Mouse (Mus musculus): ENCODE data around the gene Tmem95. TPM values are rescaled to one million over a fixed set of nuclear protein-coding genes. Genes with fewer than 3 reads are reported as not detected.

Gene Tmem95
- total and polyA plus RNA-seq, 3 experiments = not detected

GRCm38 (mm10) chr11:69828832-69829231 is 49.0 kb downstream of the Tmem95 start:
- DNase-seq = no peak
- WGBS = 91% methylated on average over 5 of the region's 5 CpGs
- no peaks in the 10 kb centered on the region; the same call in 1 of the 2 replicates for H3K27me3 ChIP-seq (ENCODE audit: control insufficient read depth, insufficient read depth, low read length)
- no peak overlapping the region for H3K9ac ChIP-seq (ENCODE audit: low read depth, low read length)
- H3K27ac ChIP-seq = no peak overlapping the region
- H3K79me2 ChIP-seq (replicated peaks; ENCODE audit: control insufficient read depth, insufficient read depth, low read length) = no peaks in the 10 kb centered on the region
- TF ChIP-seq EP300 (IDR thresholded peaks at IDR 0.05; ENCODE audit: insufficient read depth, low read depth, low read length) = no peak
- no peak for TF ChIP-seq POLR2A (IDR thresholded peaks at IDR 0.05; ENCODE audit: insufficient read depth, low read depth, low read length)
- no peak for TF ChIP-seq CTCF (IDR thresholded peaks at IDR 0.05)
- H3K36me3 ChIP-seq (ENCODE audit: control insufficient read depth, insufficient read depth, low read length) = no peaks in the 10 kb centered on the region
- no peak overlapping the region for H3K4me3 ChIP-seq
- H3K4me1 ChIP-seq (ENCODE audit: control insufficient read depth, insufficient read depth, low read length) = no peaks in the 10 kb centered on the region
- intact Hi-C loops (cut with DNase I) = no loop called here

Small RNA genes within 50 kb of the gene (microRNA-seq; reads per million reads assigned to microRNA genes)
- 0 to 0.56 reads per million in 2 experiments for gene Mir6924

Other genes with a start within 250 kb of the Tmem95 start
Only the 30 nearest of the 40 such genes appear.
- 10 to 100 TPM; 25.3 to 30.4 TPM for gene Polr2a, start 119.4 kb downstream of the Tmem95 start, total RNA-seq (2021)
- 15.6 and 20.2 TPM in 2 replicates for gene Polr2a, start 119.4 kb downstream of the Tmem95 start, polyA plus RNA-seq (2012; rRNA removed)
- not detected for gene Slc35g3, start 116.0 kb downstream of the Tmem95 start, total RNA-seq (2021)
- 0.35 TPM in 1 of 2 replicates, not detected in the other for gene Slc35g3, start 116.0 kb downstream of the Tmem95 start, polyA plus RNA-seq (2012; rRNA removed)
- gene Zbtb4, start 112.1 kb downstream of the Tmem95 start, total RNA-seq (2021) = 10 to 100 TPM; 42.9 to 47.9 TPM
- gene Zbtb4, start 112.1 kb downstream of the Tmem95 start, polyA plus RNA-seq (2012; rRNA removed) = 19.8 and 25.4 TPM in 2 replicates
- 1 to 10 TPM; 4.1 TPM for gene Chrnb1, start 82.1 kb downstream of the Tmem95 start, total RNA-seq (2021)
- gene Chrnb1, start 82.1 kb downstream of the Tmem95 start, polyA plus RNA-seq (2012; rRNA removed) = 10.3 and 16.4 TPM in 2 replicates
- gene Fgf11, start 76.2 kb downstream of the Tmem95 start, total RNA-seq (2021) = 1 to 10 TPM; 1.9 to 2.5 TPM
- gene Fgf11, start 76.2 kb downstream of the Tmem95 start, polyA plus RNA-seq (2012; rRNA removed) = 3.3 and 4.3 TPM in 2 replicates
- gene Tmem102, start 72.4 kb downstream of the Tmem95 start, total RNA-seq (2021) = under 1 TPM; 0.25 to 0.29 TPM
- gene Tmem102, start 72.4 kb downstream of the Tmem95 start, polyA plus RNA-seq (2012; rRNA removed) = 0.44 and 0.47 TPM in 2 replicates
- not detected for gene Gm39566, start 62.7 kb downstream of the Tmem95 start, total RNA-seq (2021)
- gene Gm39566, start 62.7 kb downstream of the Tmem95 start, polyA plus RNA-seq (2012; rRNA removed) = 0.02 and 0.09 TPM in 2 replicates
- not detected for gene Spem2, start 59.6 kb downstream of the Tmem95 start, total RNA-seq (2021)
- gene Spem2, start 59.6 kb downstream of the Tmem95 start, polyA plus RNA-seq (2012; rRNA removed) = 0.15 and 0.20 TPM in 2 replicates
- gene Spem1, start 55.8 kb downstream of the Tmem95 start, total RNA-seq (2021) = not detected
- 0.23 and 0.32 TPM in 2 replicates for gene Spem1, start 55.8 kb downstream of the Tmem95 start, polyA plus RNA-seq (2012; rRNA removed)
- 1 to 10 TPM; 3.4 to 5.0 TPM for gene Nlgn2, start 40.2 kb downstream of the Tmem95 start, total RNA-seq (2021)
- 6.0 and 6.7 TPM in 2 replicates for gene Nlgn2, start 40.2 kb downstream of the Tmem95 start, polyA plus RNA-seq (2012; rRNA removed)
- 100 to 1,000 TPM; 214 to 254 TPM for gene Tmem256, start 39.5 kb downstream of the Tmem95 start, total RNA-seq (2021)
- gene Tmem256, start 39.5 kb downstream of the Tmem95 start, polyA plus RNA-seq (2012; rRNA removed) = 308 and 350 TPM in 2 replicates
- 10 to 100 TPM; 21.2 to 22.4 TPM for gene Plscr3, start 31.6 kb downstream of the Tmem95 start, total RNA-seq (2021)
- gene Plscr3, start 31.6 kb downstream of the Tmem95 start, polyA plus RNA-seq (2012; rRNA removed) = 45.3 and 48.3 TPM in 2 replicates
- not detected for gene Tnk1, start 19.3 kb downstream of the Tmem95 start, total RNA-seq (2021)
- 0.20 and 0.68 TPM in 2 replicates for gene Tnk1, start 19.3 kb downstream of the Tmem95 start, polyA plus RNA-seq (2012; rRNA removed)
- 1 to 10 TPM; 2.3 to 2.6 TPM for gene Kctd11, start 3.4 kb upstream of the Tmem95 start, total RNA-seq (2021)
- gene Kctd11, start 3.4 kb upstream of the Tmem95 start, polyA plus RNA-seq (2012; rRNA removed) = 2.9 TPM in 2 replicates
- 1 to 10 TPM in 1 of 2 experiments, under 1 TPM in 1; 0.65 to 1.1 TPM for gene Acap1, start 17.5 kb upstream of the Tmem95 start, total RNA-seq (2021)
- 1.7 and 3.3 TPM in 2 replicates for gene Acap1, start 17.5 kb upstream of the Tmem95 start, polyA plus RNA-seq (2012; rRNA removed)
- under 1 TPM; 0.23 to 0.34 TPM for gene 2810408A11Rik, start 23.0 kb upstream of the Tmem95 start, total RNA-seq (2021)
- gene 2810408A11Rik, start 23.0 kb upstream of the Tmem95 start, polyA plus RNA-seq (2012; rRNA removed) = 0.15 and 0.41 TPM in 2 replicates
- gene Neurl4, start 23.1 kb upstream of the Tmem95 start, total RNA-seq (2021) = 10 to 100 TPM; 42.6 to 47.1 TPM
- 31.5 and 54.1 TPM in 2 replicates for gene Neurl4, start 23.1 kb upstream of the Tmem95 start, polyA plus RNA-seq (2012; rRNA removed)
- 10 to 100 TPM; 27.2 to 28.4 TPM for gene Gps2, start 35.9 kb upstream of the Tmem95 start, total RNA-seq (2021)
- gene Gps2, start 35.9 kb upstream of the Tmem95 start, polyA plus RNA-seq (2012; rRNA removed) = 53.9 and 63.9 TPM in 2 replicates
- gene Eif5a, start 43.9 kb upstream of the Tmem95 start, total RNA-seq (2021) = 100 to 1,000 TPM; 397 to 444 TPM
- gene Eif5a, start 43.9 kb upstream of the Tmem95 start, polyA plus RNA-seq (2012; rRNA removed) = 360 and 540 TPM in 2 replicates
- gene Ybx2, start 57.8 kb upstream of the Tmem95 start, total RNA-seq (2021) = 10 to 100 TPM; 16.7 to 22.6 TPM
- gene Ybx2, start 57.8 kb upstream of the Tmem95 start, polyA plus RNA-seq (2012; rRNA removed) = 64.2 and 66.2 TPM in 2 replicates
- gene Slc2a4, start 70.2 kb upstream of the Tmem95 start, total RNA-seq (2021) = 100 to 1,000 TPM; 363 to 456 TPM
- 516 and 737 TPM in 2 replicates for gene Slc2a4, start 70.2 kb upstream of the Tmem95 start, polyA plus RNA-seq (2012; rRNA removed)
- gene Cldn7, start 86.8 kb upstream of the Tmem95 start, total RNA-seq (2021) = not detected
- gene Cldn7, start 86.8 kb upstream of the Tmem95 start, polyA plus RNA-seq (2012; rRNA removed) = 0.50 and 3.5 TPM in 2 replicates
- gene Ctdnep1, start 103.1 kb upstream of the Tmem95 start, total RNA-seq (2021) = 100 to 1,000 TPM; 143 to 144 TPM
- 138 and 190 TPM in 2 replicates for gene Ctdnep1, start 103.1 kb upstream of the Tmem95 start, polyA plus RNA-seq (2012; rRNA removed)
- 10 to 100 TPM; 39.0 to 42.2 TPM for gene Elp5, start 104.5 kb upstream of the Tmem95 start, total RNA-seq (2021)
- gene Elp5, start 104.5 kb upstream of the Tmem95 start, polyA plus RNA-seq (2012; rRNA removed) = 61.6 and 78.5 TPM in 2 replicates
- 100 to 1,000 TPM; 284 to 340 TPM for gene Gabarap, start 113.1 kb upstream of the Tmem95 start, total RNA-seq (2021)
- gene Gabarap, start 113.1 kb upstream of the Tmem95 start, polyA plus RNA-seq (2012; rRNA removed) = 469 and 750 TPM in 2 replicates
- 10 to 100 TPM; 18.1 to 22.8 TPM for gene Phf23, start 117.8 kb upstream of the Tmem95 start, total RNA-seq (2021)
- gene Phf23, start 117.8 kb upstream of the Tmem95 start, polyA plus RNA-seq (2012; rRNA removed) = 11.5 and 17.6 TPM in 2 replicates
- 1 to 10 TPM; 4.1 to 4.9 TPM for gene Dvl2, start 122.6 kb upstream of the Tmem95 start, total RNA-seq (2021)
- 6.1 and 7.4 TPM in 2 replicates for gene Dvl2, start 122.6 kb upstream of the Tmem95 start, polyA plus RNA-seq (2012; rRNA removed)
- gene Acadvl, start 137.4 kb upstream of the Tmem95 start, total RNA-seq (2021) = 1,000 to 10,000 TPM; 1,139 to 1,355 TPM
- gene Acadvl, start 137.4 kb upstream of the Tmem95 start, polyA plus RNA-seq (2012; rRNA removed) = 701 and 889 TPM in 2 replicates
- gene Dlg4, start 138.9 kb upstream of the Tmem95 start, total RNA-seq (2021) = 1 to 10 TPM; 5.2 to 5.7 TPM
- gene Dlg4, start 138.9 kb upstream of the Tmem95 start, polyA plus RNA-seq (2012; rRNA removed) = 6.9 and 9.8 TPM in 2 replicates
- gene Asgr1, start 176.1 kb upstream of the Tmem95 start, total RNA-seq (2021) = not detected
- gene Asgr1, start 176.1 kb upstream of the Tmem95 start, polyA plus RNA-seq (2012; rRNA removed) = 0.50 TPM in 1 of 2 replicates, not detected in the other